Mouse (Mus musculus) heart, postnatal 36 days (tissue): ENCODE results near the gene Smyd1. TPM values are rescaled to one million over a fixed set of nuclear protein-coding genes. Genes with fewer than 3 reads are reported as not detected.

Source experiments
- DNase-seq, 2 experiments: peaks; one replicate each; pipeline ENCODE4 v3.0.0; 2021 to 2022
- intact Hi-C: fragments of 180-260 bp; cut with DNase I; formaldehyde crosslinking; loops from one replicate; pipeline ENCODE4 v1.15.1; 2025
- total RNA-seq, 2 experiments: library from RNA; stranded (reverse); gene quantifications; 2 replicates each; pipeline ENCODE4 v1.2.3; 2021

The Smyd1 gene
- total RNA-seq, 2 experiments from 2014 or later = 351 to 373 TPM

- intact Hi-C loops = no loop called here
- peak; percentile 40 to 53 for DNase-seq
Measured at GRCm38 (mm10) chr6:71262142-71262833, 59.7 kb downstream of the Smyd1 start.

- intact Hi-C loops = no loop called here
- no peak for DNase-seq
Measured at GRCm38 (mm10) chr6:71261060-71261459, 61.0 kb downstream of the Smyd1 start.

GRCm38 (mm10) chr6:71260051-71260640 is 61.9 kb downstream of the Smyd1 start:
- intact Hi-C loops = no loop called here

GRCm38 (mm10) chr6:71259166-71259565 is 62.9 kb downstream of the Smyd1 start:
- intact Hi-C loops = no loop called here
- no peak for DNase-seq

More at GRCm38 (mm10) chr6:71260051-71260640, 61.9 kb downstream of the Smyd1 start:
- DNase-seq = no peak

GRCm38 (mm10) chr6:71258562-71258961 is 63.5 kb downstream of the Smyd1 start:
- DNase-seq = no peak
- intact Hi-C loops = no loop called here

- intact Hi-C loops = no loop called here
- no peak for DNase-seq
Measured at GRCm38 (mm10) chr6:71257375-71257774, 64.7 kb downstream of the Smyd1 start.

- intact Hi-C loops = no loop called here
- no peak for DNase-seq
Measured at GRCm38 (mm10) chr6:71256166-71256565, 65.9 kb downstream of the Smyd1 start.

GRCm38 (mm10) chr6:71254456-71254855 is 67.6 kb downstream of the Smyd1 start:
- no peak for DNase-seq
- intact Hi-C loops = no loop called here

- no peak for DNase-seq
- intact Hi-C loops = no loop called here
Measured at GRCm38 (mm10) chr6:71250951-71251350, 71.1 kb downstream of the Smyd1 start.

GRCm38 (mm10) chr6:71249615-71250014 is 72.4 kb downstream of the Smyd1 start:
- DNase-seq = no peak
- intact Hi-C loops = no loop called here

- intact Hi-C loops = no loop called here
- DNase-seq = no peak
Measured at GRCm38 (mm10) chr6:71248420-71248819, 73.6 kb downstream of the Smyd1 start.

GRCm38 (mm10) chr6:71243258-71243657 is 78.8 kb downstream of the Smyd1 start:
- no peak for DNase-seq
- intact Hi-C loops = no loop called here

GRCm38 (mm10) chr6:71242811-71243210 is 79.2 kb downstream of the Smyd1 start:
- DNase-seq = no peak
- intact Hi-C loops = no loop called here

- intact Hi-C loops = no loop called here
- DNase-seq = no peak
Measured at GRCm38 (mm10) chr6:71240831-71241230, 81.2 kb downstream of the Smyd1 start.

- intact Hi-C loops = no loop called here
- DNase-seq = no peak
Measured at GRCm38 (mm10) chr6:71239069-71239750, 82.8 kb downstream of the Smyd1 start.

- DNase-seq = no peak
- intact Hi-C loops = no loop called here
Measured at GRCm38 (mm10) chr6:71237031-71237431, 85.0 kb downstream of the Smyd1 start.

GRCm38 (mm10) chr6:71236506-71236905 is 85.5 kb downstream of the Smyd1 start:
- no peak for DNase-seq
- intact Hi-C loops = no loop called here

GRCm38 (mm10) chr6:71235944-71236343 is 86.1 kb downstream of the Smyd1 start:
- no peak for DNase-seq
- intact Hi-C loops = no loop called here

GRCm38 (mm10) chr6:71235121-71235520 is 86.9 kb downstream of the Smyd1 start:
- no peak for DNase-seq
- intact Hi-C loops = no loop called here

GRCm38 (mm10) chr6:71227157-71227770 is 94.8 kb downstream of the Smyd1 start:
- intact Hi-C loops = no loop called here
- DNase-seq = no peak

GRCm38 (mm10) chr6:71226544-71226943 is 95.5 kb downstream of the Smyd1 start:
- intact Hi-C loops = no loop called here
- no peak for DNase-seq
